Mouse (Mus musculus): ENCODE data around the gene Gpc6. TPM values are rescaled to one million over a fixed set of nuclear protein-coding genes. Genes with fewer than 3 reads are reported as not detected.

Gpc6 gene
- 10 to 100 TPM; 27.4 to 32.7 TPM for total RNA-seq (2021)

DNA sequence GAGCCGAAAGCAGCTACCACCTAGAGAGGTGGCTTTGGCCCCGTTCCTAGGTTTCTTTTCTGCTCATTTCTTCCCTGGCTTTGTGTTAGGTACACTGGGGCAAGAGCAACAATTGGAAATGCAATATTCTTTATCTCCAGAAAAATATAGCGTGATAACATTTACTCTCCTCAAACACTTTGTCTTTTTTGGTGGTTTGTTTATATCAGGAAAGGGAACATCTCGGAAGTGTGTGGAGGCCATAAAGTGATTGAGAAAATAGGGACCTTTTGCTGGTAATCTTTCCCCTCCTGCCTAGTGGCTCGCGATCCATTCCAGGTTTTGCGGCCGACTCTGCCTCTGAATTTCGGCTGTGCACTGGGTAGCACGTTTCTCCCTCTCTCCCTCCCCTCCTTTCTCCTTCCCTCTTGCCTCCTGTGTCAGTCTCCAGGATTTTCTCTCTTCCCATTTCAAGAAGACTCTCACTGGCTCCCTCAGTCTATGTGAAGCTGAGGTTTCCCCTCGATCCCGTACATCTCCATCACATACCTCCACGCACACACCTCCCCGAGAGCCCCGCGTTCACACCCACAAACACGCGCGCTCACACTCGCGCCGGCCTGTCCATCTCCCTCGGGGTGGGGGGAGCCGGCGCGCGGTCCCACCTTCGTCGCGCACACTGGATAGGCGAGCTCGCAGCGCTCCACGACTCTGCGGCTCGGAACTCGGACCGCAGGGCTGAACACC, at the start of gene Gpc6:
Gene Gpc6, plus strand, starts transcription at position 440 of the 726 bp plus-strand sequence.
- DNase-seq (ENCODE audit: extremely low spot score in 1 of 2, low spot score in 2 of 2): peak; percentile 84 to 88
- intact Hi-C loops (cut with DNase I): loop anchor here (5.0 to 10.0 kb wide), 3 partner anchors 363 to 1090 kb away; no protein-coding TSS in a partner anchor

DNA sequence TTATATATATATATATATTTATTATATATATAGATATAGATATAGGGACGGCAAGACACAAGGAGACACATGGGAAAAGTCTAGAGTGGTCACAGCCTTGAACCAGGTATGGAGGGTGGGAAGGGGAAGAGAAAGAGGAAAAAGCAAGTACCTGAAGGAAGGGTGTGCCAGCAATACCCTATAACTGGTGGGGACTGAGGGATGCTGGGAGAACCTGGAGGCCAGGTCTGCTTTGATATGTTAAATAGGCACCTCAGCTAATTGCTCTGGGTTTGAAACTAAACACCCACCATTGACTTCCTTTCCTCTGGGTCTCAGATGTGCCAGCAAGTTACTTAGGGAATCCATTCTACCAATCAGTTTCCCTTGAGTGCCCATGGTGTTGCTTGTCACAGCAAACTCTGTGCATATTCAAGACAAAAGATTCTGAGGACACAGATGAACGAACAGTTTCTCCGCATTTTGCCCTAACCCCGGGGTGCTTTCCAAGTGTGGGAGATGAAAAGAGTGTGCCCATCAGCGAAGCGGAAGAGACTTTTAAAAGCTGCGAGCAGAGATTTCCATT, 42.6 kb upstream of the Gpc6 start:
- intact Hi-C loops (cut with DNase I): no loop called here
- no peak for DNase-seq (ENCODE audit: extremely low spot score in 1 of 2, low spot score in 2 of 2)

DNA sequence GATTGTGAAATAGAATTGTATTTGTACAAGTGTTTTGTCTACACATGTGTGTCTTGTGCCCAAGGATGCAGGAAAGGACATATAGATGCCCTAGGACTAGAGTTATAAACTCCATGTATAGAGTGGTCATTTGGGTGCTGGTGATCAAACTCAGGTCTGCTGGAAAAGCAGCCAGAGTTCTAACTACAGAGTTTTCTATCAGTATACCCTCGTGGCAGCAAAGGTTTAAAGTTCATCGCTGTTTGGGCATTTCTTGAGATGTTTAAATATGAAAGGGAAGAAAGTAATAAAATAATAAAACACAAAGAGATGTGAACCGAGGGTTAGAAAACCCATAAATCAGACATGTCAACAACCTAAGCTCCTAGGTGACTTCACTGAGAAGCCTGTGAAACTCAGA, 30.8 kb upstream of the Gpc6 start:
- intact Hi-C loops (cut with DNase I): no loop called here

DNA sequence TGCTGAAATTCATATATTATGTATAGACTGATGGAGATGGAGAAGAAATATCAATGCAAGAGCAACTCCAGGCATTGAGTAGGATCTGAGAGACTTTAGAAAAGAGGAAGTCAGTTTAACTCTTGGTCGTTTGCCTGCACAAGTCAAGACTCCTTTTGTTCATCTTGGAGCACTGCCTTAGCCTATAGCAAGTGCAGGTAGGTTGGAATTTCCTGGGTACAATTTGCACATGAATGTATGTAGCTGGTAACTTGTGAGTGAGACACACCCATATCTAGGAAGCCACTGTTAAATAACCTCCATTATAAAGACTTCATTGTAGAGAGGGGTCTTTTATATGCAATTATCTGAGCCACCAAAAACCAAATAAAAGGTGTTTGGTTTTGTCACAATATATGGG, 27.1 kb upstream of the Gpc6 start:
- intact Hi-C loops (cut with DNase I): no loop called here

More for the DNA sequence above, 30.8 kb upstream of the Gpc6 start:
- no peak for DNase-seq (ENCODE audit: extremely low spot score in 1 of 2, low spot score in 2 of 2)

DNA sequence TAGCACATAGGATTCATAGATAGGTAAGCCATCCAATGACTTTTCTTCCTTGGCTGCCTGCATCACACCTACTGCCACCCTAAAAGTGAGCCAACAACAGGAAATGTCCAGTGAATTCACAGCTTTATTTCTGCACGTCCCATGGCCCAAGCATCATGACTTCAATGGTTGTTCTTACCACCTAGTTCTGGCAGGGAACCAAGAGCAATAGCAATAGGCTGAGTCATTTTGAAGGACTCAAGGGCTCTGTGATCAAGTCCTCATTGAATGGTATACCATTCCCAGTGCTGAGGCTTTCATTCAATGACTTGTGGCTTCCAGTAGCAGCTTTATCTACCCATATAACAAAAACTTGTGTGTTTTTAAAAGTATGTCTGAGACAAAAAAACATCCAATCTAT, 13.3 kb upstream of the Gpc6 start:
- DNase-seq (ENCODE audit: extremely low spot score in 1 of 2, low spot score in 2 of 2): no peak
- intact Hi-C loops (cut with DNase I): no loop called here

More for the DNA sequence above, 27.1 kb upstream of the Gpc6 start:
- no peak for DNase-seq (ENCODE audit: extremely low spot score in 1 of 2, low spot score in 2 of 2)

DNA sequence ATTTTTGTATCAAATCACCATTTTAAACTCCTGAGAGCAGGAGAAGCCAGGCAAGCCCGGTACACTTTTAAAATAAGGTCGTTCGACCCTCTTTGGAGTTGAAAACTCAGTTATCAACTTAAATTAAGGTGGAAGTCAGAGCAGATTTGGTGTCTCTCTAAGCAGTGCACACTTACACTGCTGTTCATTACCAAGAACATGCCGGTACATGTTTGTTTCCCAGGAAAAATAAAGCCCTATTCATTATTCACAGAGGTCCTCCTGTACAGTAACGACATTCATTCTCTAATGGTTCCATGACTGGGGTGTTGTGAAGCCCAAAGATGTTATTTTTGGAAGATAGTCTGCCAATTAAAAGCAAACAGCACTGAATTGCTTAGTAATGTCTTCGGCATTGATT, 8.2 kb upstream of the Gpc6 start:
- intact Hi-C loops (cut with DNase I): no loop called here
- DNase-seq (ENCODE audit: extremely low spot score in 1 of 2, low spot score in 2 of 2): no peak

DNA sequence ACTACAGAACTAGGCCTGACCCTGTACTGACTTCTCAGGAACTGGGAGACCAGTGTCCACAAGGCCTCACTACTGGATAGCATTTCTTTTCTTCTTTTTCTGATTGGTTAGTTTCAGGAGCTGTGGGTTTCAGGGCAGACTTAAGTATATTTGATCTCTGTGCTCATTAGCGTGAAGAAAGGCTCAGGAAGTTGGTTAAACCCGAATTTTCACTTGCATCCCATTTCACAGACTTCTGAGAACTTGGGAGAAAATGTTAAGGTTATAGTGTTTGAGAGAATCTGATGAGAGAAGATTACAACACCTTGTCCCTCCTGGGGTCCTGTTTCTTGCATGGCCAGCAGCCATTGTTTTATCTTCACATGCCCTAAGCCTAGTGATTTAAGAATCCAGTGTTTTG, 849 bp upstream of the Gpc6 start:
- intact Hi-C loops (cut with DNase I): loop anchor here (10.0 kb wide), 2 partner anchors 961 to 1089 kb away; no protein-coding TSS in a partner anchor

DNA sequence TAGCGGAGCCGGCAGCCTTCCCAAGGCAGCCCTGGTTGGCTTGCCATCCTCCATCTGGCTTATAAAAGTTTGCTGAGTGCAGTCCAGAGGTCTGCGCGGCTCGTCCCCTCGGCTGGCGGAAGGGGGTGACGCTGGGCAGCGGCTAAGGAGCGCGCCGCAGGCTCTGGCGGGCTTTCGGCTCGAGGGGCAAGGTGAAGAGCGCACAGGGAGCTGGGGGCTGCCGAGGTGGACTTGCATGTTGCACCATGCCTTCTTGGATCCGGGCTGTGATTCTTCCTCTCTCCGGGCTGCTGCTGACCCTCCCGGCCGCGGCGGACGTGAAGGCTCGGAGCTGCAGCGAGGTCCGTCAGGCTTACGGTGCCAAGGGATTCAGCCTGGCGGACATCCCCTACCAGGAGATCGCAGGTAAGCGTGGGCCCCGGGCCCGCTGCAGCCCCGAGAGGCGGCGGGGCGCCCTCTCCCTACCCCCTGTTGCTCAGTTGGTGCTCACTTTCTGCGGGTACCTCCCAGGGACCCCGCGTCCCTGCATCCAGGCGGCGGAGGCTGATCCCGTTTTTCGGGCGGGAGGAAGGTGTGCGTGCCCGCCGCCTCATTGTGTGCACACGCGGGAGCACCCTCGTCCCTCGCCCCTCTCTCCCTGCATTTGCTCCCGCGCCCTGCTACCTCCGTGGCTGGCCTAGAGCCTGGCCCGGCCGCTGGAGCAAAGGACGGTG, 732 bp downstream of the Gpc6 start:
- intact Hi-C loops (cut with DNase I): loop anchor here (5.0 to 10.0 kb wide), 3 partner anchors 364 to 1091 kb away; no protein-coding TSS in a partner anchor
- DNase-seq (ENCODE audit: extremely low spot score in 1 of 2, low spot score in 2 of 2): peak in 1 of 2 experiments; percentile 55

More for the DNA sequence above, 849 bp upstream of the Gpc6 start:
- DNase-seq (ENCODE audit: extremely low spot score in 1 of 2, low spot score in 2 of 2): no peak

DNA sequence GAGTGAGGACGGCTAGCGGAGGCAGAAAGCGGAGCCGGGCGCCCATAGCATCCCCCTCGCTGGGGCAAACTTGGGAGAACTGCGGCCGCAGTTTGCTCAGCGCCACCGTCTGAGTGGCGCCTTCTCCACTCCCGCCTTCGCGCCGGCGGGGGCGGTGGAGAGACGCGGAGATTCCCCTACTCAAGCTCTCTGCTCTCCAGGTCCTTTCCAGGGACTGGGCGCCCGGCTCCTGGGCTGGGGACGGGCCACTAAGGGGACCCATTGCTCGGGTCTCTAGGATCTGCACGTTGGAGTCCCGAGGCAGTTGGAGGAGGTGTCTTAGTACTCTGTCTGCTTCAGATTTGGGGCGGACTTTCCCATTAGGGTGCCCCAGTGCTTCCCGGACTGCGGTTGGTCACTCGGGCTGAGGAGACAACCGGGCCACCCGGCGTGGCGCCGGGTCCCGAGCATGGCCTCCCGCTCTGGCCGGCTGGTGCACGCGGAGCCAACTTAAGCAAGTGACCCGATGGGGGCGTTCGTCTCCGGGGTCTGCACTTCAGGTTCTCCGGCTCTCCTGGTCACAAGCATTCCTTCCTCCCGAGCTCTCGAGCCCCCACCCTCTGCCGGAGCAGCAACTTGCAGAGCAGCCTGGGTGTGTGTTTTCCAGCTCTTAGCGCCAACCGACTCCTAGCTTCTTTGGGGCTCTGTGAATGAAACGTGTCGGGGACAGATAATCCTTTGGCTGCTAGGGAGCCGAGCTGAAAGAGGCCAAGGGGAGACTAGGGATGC, 1.5 kb downstream of the Gpc6 start:
- intact Hi-C loops (cut with DNase I): loop anchor here (5.0 to 10.0 kb wide), 3 partner anchors 364 to 1092 kb away; no protein-coding TSS in a partner anchor
- peak; percentile 63 to 78 for DNase-seq (ENCODE audit: extremely low spot score in 1 of 2, low spot score in 2 of 2)

DNA sequence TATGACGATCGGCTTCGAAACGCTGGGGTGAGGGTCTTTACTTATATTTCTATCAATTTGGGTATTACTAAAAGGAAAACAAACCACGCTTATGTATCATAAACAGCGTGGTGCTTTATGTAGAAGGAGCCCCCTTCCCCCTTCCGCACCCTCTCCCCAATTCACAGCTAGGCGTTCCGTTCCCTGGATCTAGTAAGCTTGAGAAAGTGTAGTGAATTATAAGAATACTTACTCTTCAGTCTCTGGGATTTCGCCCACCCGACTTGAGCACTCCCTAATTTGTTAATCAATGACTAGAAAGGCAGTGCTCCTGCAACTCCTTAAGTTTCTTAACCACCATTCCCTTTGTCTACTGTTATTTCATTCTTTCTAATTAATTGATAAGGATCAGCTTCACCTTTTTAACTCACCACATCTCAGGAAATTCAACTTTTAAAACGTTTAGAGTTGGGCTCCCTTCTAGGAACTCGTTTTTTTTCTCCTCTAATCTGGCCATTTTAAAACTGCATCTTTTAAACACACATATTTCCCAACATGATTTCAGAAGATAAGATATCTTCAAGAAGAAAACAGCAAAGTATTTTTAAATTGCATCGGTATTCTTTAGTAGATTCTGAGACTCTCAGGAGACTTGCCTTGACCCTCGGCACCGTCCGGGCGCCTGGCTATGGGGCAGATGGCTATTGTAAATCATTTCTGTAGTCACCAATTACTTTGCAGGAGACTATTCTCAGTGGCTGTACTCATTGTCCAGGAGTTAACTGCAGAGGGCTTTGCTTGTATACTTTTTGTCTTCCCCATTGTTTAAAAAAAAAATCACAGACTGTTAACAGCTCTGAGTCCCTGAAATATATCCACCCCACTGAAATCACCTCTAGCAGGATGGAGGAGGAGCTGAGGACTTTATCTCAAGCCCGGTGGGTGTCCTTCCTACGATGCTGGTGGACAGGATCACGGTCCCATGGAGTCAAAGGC, 2.5 kb downstream of the Gpc6 start:
- intact Hi-C loops (cut with DNase I): loop anchor here (5.0 to 10.0 kb wide), 3 partner anchors 365 to 1093 kb away; no protein-coding TSS in a partner anchor
- DNase-seq (ENCODE audit: extremely low spot score in 1 of 2, low spot score in 2 of 2): no peak

DNA sequence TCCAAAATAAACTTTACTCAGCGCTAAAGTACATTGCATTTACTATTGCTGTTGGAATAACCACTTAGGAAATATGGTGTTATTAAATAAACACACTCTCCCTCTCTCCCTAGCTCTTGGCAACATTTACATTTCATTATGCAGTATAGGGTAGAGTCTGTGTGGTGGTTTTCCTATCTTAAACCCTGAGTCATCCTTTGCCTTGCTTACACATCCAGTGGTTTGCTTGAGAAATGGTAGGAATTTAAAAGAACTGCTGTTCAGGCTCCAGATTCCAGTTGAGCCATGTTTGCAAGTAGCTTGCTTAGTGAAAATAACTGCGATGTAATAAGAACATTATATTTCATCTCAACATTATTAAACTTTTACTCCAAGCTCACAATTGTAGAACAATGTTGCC, 3.3 kb downstream of the Gpc6 start:
- no peak for DNase-seq (ENCODE audit: extremely low spot score in 1 of 2, low spot score in 2 of 2)
- intact Hi-C loops (cut with DNase I): loop anchor here (5.0 to 10.0 kb wide), 3 partner anchors 366 to 1094 kb away; no protein-coding TSS in a partner anchor

DNA sequence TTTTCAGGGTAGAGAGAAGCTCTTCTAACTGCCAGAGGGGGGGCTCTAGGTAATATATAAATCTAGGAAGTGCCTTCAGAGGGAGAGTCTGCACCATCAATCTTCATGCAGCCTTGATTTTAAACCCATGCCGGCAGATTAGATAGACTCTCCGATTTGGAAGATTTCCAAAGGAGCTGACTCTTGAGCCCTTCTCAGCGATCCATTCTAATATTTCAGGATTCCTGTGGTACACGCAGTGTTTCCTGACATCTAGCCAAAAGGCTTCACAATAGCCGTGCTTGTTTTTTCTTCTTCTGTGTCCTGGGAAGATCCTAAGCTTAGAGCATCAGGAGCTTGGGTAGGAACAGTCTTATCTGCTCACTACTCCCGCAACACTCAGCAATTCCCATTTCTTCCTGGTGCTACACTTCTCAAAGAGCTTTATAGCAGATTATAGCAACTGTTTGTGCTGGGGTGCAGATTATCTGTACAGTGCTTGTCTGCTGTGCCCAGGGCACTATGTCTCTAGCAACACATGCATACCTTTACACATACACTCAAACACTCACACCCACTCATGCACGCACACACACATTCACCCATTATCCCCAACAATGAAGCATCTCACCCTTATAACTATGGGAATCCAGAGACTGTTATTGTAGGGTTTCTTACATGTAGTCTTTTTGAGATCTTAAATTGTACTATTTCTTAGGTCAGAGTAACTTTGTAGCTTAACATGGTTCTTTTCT, 3.8 kb downstream of the Gpc6 start:
- intact Hi-C loops (cut with DNase I): loop anchor here (5.0 to 10.0 kb wide), 3 partner anchors 367 to 1094 kb away; no protein-coding TSS in a partner anchor

DNA sequence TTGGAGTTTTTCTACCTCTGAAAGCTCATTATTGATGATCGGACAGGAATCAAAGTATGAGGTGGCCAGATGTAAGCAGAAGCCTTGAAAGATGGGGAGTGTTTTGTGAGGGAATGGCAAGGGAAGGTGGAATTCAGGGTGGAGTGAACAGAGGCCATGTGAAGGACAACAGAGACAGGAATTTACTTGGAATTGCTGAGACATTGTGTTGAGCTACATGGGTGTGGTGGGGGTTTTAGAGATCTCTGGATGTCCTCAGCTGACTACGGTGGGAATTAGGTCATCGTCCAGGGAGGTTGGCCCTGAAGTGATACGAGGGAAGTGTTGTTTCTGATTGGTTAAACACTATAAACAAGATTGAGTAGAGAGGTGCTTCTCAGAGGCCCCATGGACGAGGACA, 8.7 kb downstream of the Gpc6 start:
- DNase-seq (ENCODE audit: extremely low spot score in 1 of 2, low spot score in 2 of 2): no peak
- intact Hi-C loops (cut with DNase I): no loop called here

More for the DNA sequence above, 3.8 kb downstream of the Gpc6 start:
- no peak for DNase-seq (ENCODE audit: extremely low spot score in 1 of 2, low spot score in 2 of 2)

DNA sequence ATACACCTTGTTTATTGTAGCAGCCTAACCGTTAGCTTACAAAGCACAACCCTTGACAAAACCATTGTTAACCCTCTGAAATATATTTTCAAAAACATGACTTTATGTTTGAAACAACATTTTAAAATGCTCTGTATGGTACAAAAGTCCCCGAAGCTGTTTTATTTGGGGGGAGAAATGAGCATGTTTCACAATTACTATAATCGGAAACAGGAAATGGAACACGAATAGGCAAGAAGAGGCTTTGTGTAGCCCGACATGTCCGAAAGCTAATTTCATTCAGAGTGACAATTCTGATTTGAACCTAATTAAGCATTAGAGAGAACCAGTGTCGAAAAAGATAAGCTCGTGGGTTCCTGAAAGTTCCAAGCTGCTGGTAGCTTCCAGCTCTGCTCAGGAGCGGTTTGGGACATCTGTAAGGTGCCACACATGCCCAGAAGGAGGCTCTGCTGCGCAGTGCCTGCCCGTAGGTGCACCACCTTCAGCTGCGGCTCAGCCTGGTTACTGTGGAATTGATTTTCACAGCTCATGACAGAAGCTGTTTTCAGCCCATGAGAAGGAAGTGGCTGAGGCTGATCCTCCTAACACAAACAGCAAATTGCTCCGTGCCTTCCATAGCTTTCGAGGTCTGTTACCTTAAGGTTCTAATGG, 12.9 kb downstream of the Gpc6 start:
- intact Hi-C loops (cut with DNase I): no loop called here
- DNase-seq (ENCODE audit: extremely low spot score in 1 of 2, low spot score in 2 of 2): peak; percentile 13 to 25

DNA sequence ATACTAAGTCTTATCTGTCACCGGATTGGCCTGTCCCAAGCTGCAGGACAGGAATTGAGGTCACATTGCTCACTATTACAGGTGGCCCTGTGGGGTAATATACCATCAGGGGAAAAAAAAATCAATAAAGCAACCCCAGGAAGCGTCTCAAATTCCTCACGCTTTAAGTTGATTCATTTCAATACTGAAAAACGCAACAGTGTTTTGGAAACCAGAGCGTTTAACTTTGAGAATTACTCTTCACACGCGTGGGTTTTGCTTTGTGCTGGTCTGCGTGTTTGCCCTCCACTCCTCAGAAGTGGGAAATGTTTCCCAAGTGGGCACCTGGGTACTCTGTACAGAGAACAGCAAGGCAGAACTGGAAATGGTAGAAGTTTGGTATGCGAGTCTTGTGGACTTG, 13.6 kb downstream of the Gpc6 start:
- intact Hi-C loops (cut with DNase I): no loop called here

DNA sequence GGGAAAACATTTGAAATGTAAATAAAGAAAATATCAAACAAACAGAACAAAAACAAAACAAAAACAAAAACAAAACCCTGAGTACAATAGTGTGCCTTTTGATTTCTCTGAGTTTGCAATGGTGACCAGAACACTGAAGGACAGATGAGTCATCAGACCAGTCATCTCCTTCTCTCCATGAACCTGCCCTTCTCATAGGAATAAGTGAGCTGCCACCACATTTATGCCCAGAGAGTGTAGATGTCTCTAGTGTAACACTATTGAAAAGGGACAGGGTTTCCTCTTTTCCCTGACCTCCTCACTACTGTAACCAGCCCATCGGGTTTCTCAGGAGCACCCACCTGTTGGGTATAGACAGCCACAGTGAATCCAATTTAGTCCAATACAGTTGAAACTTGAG, 14.4 kb downstream of the Gpc6 start:
- intact Hi-C loops (cut with DNase I): no loop called here
- no peak for DNase-seq (ENCODE audit: extremely low spot score in 1 of 2, low spot score in 2 of 2)

More for the DNA sequence above, 13.6 kb downstream of the Gpc6 start:
- no peak for DNase-seq (ENCODE audit: extremely low spot score in 1 of 2, low spot score in 2 of 2)
